Mouse (Mus musculus) neural tube, embryonic 11.5 days (tissue): ENCODE measurements at regions not wholly inside any gene's neighbourhood (a gene's known extent, or its start where the extent isn't known, plus 50 kb on each side); places are given as distances from the start of the nearest gene placed in this dataset.
"Not testable (repeated sequence)": the region's sequence is repeated elsewhere in the genome, so short reads cannot be mapped to it uniquely, and the experiment has no call there.

ENCODE experiments used
- ATAC-seq: fragments of 200-750 bp; cut with Nextera tagmentation; 2 replicates; pipeline ENCODE4 v1.8.0; 2017; ENCODE audit warnings: moderate number of reproducible peaks, mild to moderate bottlenecking, moderate TSS enrichment, moderate library complexity; ENCODE audit not compliant: insufficient read depth, low FRiP score, low TSS enrichment
- DNase-seq: peaks from one replicate; pipeline ENCODE4 v3.0.0-alpha.2; 2015; ENCODE audit warnings: low spot score
- H3K27ac ChIP-seq: fragments of 300-500 bp; sonication (generic); 2 replicates; pipeline ENCODE4 v1.5.1; 2014; ENCODE audit warnings: low read depth, mild to moderate bottlenecking, low read length
- H3K27me3 ChIP-seq: fragments of 300-500 bp; sonication (generic); 2 replicates; pipeline ENCODE4 v1.6.1; 2014; ENCODE audit warnings: mild to moderate bottlenecking, low read length, mixed read lengths; ENCODE audit not compliant: control insufficient read depth, insufficient read depth
- H3K36me3 ChIP-seq: fragments of 300-500 bp; sonication (generic); 2 replicates; pipeline ENCODE4 v1.6.1; 2014; ENCODE audit warnings: mild to moderate bottlenecking, low read length, moderate library complexity, mixed read lengths; ENCODE audit not compliant: control insufficient read depth, insufficient read depth
- H3K4me1 ChIP-seq: fragments of 300-500 bp; sonication (generic); 2 replicates; pipeline ENCODE4 v1.6.1; 2014; ENCODE audit warnings: low read length, mixed read lengths; ENCODE audit not compliant: control insufficient read depth, insufficient read depth
- H3K4me2 ChIP-seq: fragments of 300-500 bp; sonication (generic); 2 replicates; pipeline ENCODE4 v1.6.1; 2014; ENCODE audit warnings: low read depth, mild to moderate bottlenecking, moderate library complexity
- H3K4me3 ChIP-seq: fragments of 300-500 bp; sonication (generic); 2 replicates; pipeline ENCODE4 v1.5.1; 2014; ENCODE audit warnings: low read depth, low read length
- H3K9ac ChIP-seq: fragments of 300-500 bp; sonication (generic); 2 replicates; pipeline ENCODE4 v1.6.1; 2014; ENCODE audit warnings: mild to moderate bottlenecking, low read length
- H3K9me3 ChIP-seq: fragments of 300-500 bp; sonication (generic); 2 replicates; pipeline ENCODE4 v1.6.1; 2016; ENCODE audit warnings: low read length; ENCODE audit not compliant: control insufficient read depth
- WGBS: fragments of 180-500 bp; shearing (Covaris S2); extraction: QIAGEN DNeasy Blood & Tissue Kit; methylation state at CpG from one replicate; pipeline ENCODE4 v1.1.7; 2014; 5-methylcytosine and 5-hydroxymethylcytosine counted together

DNA sequence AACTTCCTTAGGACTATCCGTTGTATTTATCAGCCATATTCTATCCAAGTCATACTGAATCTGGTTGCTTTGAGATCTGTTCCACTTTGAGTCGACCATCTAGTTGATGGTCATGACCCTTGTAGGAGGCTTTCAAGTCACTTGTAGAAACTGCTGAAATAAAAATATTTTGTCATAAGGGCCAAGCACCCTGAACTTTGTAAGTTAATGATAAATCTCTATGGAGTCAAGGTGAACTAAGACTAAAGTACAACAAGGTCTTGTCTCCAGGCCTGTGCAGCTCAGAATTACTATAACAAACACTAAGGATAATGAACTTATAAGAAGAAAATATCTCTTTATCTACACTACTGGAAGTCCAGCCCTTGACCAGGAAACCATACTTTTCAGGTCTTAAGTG is 193.8 kb upstream of the Plxna2 start:
- Histone ChIP-seq H3K4me3 (no peak overlapping the region), H3K4me2 (no peak overlapping the region), H3K4me1 (no peaks in the 10 kb centered on the region), H3K9ac (no peak overlapping the region), H3K9me3 (no peaks in the 10 kb centered on the region), H3K36me3 (no peaks in the 10 kb centered on the region), H3K27ac (no peak overlapping the region), H3K27me3 (no peaks in the 10 kb centered on the region)
- 93% methylated on average over 2 of the region's 2 CpGs for WGBS
- DNase-seq (no peak), ATAC-seq (no peak)

DNA sequence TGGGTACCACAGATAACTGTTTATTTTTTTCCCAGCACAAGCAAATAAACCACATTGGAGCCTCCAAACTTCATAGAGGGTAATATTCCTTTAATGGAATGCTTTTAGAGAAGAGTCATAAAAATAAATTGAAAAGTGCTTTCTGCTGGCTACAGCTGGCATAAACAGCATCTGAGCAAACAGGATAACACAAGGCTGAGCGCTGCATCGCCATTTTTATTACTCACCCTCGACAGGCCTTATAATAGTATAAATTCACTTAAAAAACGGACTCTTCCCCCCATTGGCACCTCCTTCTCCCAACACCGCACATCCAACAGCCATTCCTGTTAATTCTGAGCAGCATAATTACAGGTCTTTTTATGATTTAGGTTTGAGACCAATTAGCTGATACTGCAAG is 205.8 kb upstream of the Plxna2 start:
- ATAC-seq (no peak), DNase-seq (no peak)
- H3K9me3 ChIP-seq: no peaks in the 10 kb centered on the region
- no peaks in the 10 kb centered on the region for H3K36me3 ChIP-seq
- H3K4me3 ChIP-seq: no peak overlapping the region
- no peak overlapping the region for H3K4me2 ChIP-seq
- 84% methylated on average over 5 of the region's 5 CpGs for WGBS
- no peak overlapping the region for H3K27ac ChIP-seq
- H3K9ac ChIP-seq: no peak overlapping the region
- no peaks in the 10 kb centered on the region for H3K4me1 ChIP-seq
- no peaks in the 10 kb centered on the region for H3K27me3 ChIP-seq

DNA sequence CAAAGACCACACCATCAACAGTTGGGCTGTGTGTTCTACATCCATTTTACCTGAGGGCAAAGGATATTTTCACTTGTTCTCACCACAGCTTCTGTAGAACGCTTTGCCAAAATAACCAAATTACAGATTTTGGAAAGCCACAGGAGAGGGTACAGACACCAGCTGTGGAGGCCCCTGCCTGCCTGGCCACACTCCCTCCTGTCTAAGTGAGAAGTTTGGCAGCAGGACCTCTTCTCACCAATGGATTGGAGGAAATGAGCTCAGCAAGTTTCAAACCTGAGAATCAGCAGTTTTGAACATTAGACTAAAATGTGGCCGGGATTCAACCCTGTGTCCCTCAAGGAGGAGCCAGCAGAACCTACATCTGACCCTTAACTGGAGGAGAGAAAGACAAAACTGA is 206.2 kb upstream of the Plxna2 start:
- H3K27ac ChIP-seq: no peak overlapping the region
- no peaks in the 10 kb centered on the region for H3K36me3 ChIP-seq
- H3K27me3 ChIP-seq: no peaks in the 10 kb centered on the region
- WGBS: 76% methylated on average over 2 of the region's 2 CpGs
- H3K4me3 ChIP-seq: no peak overlapping the region
- DNase-seq: no peak
- ATAC-seq: no peak
- no peaks in the 10 kb centered on the region for H3K9me3 ChIP-seq
- no peak overlapping the region for H3K9ac ChIP-seq
- H3K4me1 ChIP-seq: no peaks in the 10 kb centered on the region
- H3K4me2 ChIP-seq: no peak overlapping the region

DNA sequence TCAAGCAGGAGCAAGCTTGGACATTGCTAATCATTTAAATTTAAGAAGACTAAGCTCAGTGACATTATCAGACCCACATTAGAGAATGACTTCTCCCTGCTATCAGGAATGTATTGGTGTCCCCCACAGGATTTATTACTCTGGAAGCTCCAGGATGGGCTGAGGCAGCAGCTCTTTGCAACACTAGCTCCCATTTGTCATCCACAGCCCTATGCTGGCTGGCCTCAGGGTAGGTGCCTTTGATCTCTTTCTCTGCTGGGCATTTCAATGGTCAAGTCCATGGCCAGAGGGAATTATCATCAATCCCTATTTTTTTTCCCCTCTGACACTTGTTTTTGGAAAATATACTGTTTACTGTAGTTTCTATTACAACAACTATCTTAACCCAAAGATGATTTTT is 218.7 kb upstream of the Plxna2 start:
- ATAC-seq (no peak), DNase-seq (no peak)

DNA sequence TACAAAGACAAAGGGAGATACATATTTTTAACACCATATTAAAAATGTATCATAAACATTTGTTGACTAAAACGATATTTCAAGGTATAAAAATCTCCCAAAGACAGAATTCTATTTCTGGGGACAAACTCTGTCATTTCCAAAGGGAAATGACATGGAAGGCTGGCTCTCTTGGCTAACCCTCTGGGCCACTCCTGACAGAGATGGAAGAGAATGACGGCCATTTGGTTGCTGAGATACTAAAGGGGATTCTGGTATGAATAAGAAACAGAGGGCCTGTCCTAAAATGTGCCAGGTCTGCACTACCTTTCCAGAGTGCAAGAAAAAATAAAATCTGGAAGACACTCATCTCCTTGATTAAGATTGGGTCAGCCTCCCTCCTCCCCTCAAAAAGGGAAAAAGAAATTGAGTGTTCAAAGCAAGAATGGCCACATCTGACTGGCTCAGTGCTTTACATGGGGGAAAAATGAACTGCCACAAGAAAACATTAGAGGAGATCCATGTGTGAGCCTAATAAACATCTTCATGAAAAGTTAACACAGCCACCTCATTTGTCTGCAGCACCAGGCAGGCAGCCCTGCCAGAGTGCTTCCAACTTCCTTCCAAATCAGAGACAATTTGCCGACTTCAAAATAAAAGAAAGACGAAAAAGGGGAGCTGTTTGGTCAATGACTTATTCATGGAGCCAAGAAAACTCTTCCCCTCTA is 221.1 kb upstream of the Plxna2 start:
- WGBS: 79% methylated on average over 4 of the region's 4 CpGs
- Histone ChIP-seq H3K36me3 (no peaks in the 10 kb centered on the region), H3K4me3 (no peak overlapping the region), H3K4me2 (no peak overlapping the region), H3K27ac (no peak overlapping the region), H3K27me3 (no peaks in the 10 kb centered on the region), H3K9ac (no peak overlapping the region), H3K9me3 (no peaks in the 10 kb centered on the region), H3K4me1 (no peaks in the 10 kb centered on the region)
- DNase-seq (no peak), ATAC-seq (no peak)

More for the DNA sequence above, 218.7 kb upstream of the Plxna2 start:
- no peaks in the 10 kb centered on the region for H3K27me3 ChIP-seq
- no peak overlapping the region for H3K4me2 ChIP-seq
- no peak overlapping the region for H3K4me3 ChIP-seq
- no peaks in the 10 kb centered on the region for H3K4me1 ChIP-seq
- no peak overlapping the region for H3K27ac ChIP-seq
- H3K36me3 ChIP-seq: no peaks in the 10 kb centered on the region
- no peak overlapping the region for H3K9ac ChIP-seq
- H3K9me3 ChIP-seq: no peaks in the 10 kb centered on the region

DNA sequence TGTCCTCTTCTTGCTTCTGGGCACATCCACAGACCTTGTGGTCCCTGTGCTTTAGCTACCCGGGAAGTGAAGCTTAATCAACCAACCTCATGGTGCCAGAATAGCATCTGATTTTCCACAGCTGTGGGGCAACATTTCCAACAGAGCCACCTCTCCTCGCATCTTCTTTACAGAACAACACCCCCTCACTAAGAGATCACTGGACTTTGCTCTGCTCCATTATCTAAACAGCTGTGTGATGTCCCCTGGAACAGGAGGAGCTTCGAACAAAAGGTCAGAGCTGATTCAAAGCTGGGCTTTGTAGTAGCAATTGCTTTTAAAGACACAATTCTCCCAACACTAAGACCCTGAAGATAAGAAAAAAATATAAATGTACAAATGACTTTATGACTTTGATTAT is 224.3 kb upstream of the Plxna2 start:
- H3K27me3 ChIP-seq: no peaks in the 10 kb centered on the region
- H3K9ac ChIP-seq: no peak overlapping the region
- 37% methylated on average over 3 of the region's 3 CpGs for WGBS
- DNase-seq (no peak), ATAC-seq (no peak)
- H3K4me1 ChIP-seq: no peaks in the 10 kb centered on the region
- H3K4me2 ChIP-seq: no peak overlapping the region
- no peaks in the 10 kb centered on the region for H3K36me3 ChIP-seq
- H3K4me3 ChIP-seq: no peak overlapping the region
- H3K27ac ChIP-seq: no peak overlapping the region
- H3K9me3 ChIP-seq: no peaks in the 10 kb centered on the region

DNA sequence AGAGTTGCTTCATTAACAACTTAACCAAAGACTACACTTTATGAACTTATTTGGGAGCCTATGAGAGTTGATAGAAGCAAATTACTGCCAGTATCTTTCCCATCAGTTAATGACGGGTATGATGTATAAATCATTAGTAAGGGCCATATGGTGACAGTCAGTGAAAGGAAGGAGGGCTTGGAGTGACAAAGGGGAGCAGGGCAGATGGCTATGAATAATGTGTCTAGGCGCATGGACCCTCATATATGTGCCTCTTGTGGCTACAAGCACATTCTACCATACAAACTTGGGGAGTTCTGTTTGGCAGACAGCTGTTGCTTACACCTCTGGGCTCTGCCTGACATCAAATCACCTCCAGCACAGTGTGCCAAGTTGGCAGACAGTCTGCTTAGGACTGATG is 227.8 kb upstream of the Plxna2 start:
- DNase-seq (no peak), ATAC-seq (no peak)
- H3K27me3 ChIP-seq: no peaks in the 10 kb centered on the region
- 73% methylated on average over 2 of the region's 2 CpGs for WGBS
- H3K9me3 ChIP-seq: no peaks in the 10 kb centered on the region
- no peak overlapping the region for H3K4me2 ChIP-seq
- H3K36me3 ChIP-seq: no peaks in the 10 kb centered on the region
- no peaks in the 10 kb centered on the region for H3K4me1 ChIP-seq
- H3K4me3 ChIP-seq: no peak overlapping the region
- no peak overlapping the region for H3K9ac ChIP-seq
- no peak overlapping the region for H3K27ac ChIP-seq

DNA sequence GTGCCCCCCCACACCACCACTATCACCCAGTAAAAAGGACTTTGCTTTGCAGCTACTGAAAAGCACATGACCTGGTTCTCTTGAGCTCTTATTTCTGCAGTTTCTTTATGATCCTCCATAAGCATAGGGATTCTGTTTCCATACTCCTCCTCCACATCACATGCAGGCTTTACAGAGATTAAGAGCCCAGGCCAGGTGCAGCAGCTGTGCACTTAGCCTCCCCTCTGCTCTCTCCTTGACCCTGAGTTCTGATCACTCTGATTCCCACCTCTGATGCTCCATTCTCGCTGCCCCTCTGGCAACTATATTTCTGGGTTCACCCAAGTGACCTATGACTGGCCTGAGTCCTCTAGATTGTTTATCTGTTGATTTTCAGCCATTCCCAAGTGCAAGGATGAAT is 239.9 kb upstream of the Plxna2 start:
- ATAC-seq: no peak
- Histone ChIP-seq H3K4me1 (no peaks in the 10 kb centered on the region), H3K4me2 (no peak overlapping the region), H3K27me3 (no peaks in the 10 kb centered on the region), H3K36me3 (no peaks in the 10 kb centered on the region), H3K27ac (no peak overlapping the region), H3K9ac (no peak overlapping the region), H3K9me3 (no peaks in the 10 kb centered on the region), H3K4me3 (no peak overlapping the region)
- 60% methylated on average over 1 of the region's 1 CpGs for WGBS
- no peak for DNase-seq

DNA sequence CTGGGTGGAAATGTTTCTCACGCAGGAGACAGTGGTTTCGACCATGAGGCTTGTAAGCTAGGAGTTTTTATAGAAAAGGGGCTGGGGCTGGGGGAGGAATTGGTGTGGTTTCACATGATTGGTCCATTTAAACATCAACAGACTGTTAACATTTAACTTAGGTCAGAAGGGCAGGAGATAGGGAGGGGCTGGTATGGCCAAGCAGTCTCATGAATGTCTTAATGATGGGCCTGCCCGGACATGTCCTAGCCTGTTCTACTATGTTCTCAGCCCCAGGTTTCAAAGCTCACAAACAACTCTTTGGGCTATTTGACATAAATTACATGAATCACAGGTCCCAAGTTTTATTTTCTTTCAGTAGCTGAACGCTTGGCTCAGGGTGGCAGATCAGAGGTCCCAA is 244.5 kb upstream of the Plxna2 start:
- H3K27me3 ChIP-seq, H3K27ac ChIP-seq, H3K9me3 ChIP-seq, DNase-seq, H3K9ac ChIP-seq, H3K36me3 ChIP-seq, H3K4me3 ChIP-seq, H3K4me2 ChIP-seq, H3K4me1 ChIP-seq, ATAC-seq: not testable (repeated sequence)
- 89% methylated on average over 4 of the region's 4 CpGs for WGBS
